Mouse (Mus musculus) ovary, postnatal 36 days (tissue): Measurements from ENCODE around the gene 4921539E11Rik.

Experiments used
- DNase-seq: peaks from one replicate; pipeline ENCODE4 v3.0.0; 2022; ENCODE audit warnings: low spot score, mixed read lengths

Gene 4921539E11Rik

GRCm38 (mm10) chr4:103232156-103232555, 58.5 kb downstream of the 4921539E11Rik start:
- no peak for DNase-seq

GRCm38 (mm10) chr4:103222854-103223253, 67.8 kb downstream of the 4921539E11Rik start:
- no peak for DNase-seq

GRCm38 (mm10) chr4:103221789-103222188, 68.9 kb downstream of the 4921539E11Rik start:
- DNase-seq: no peak

- DNase-seq: no peak
Measured at GRCm38 (mm10) chr4:103219011-103219410, 71.7 kb downstream of the 4921539E11Rik start.

- no peak for DNase-seq
Measured at GRCm38 (mm10) chr4:103216046-103216445, 74.6 kb downstream of the 4921539E11Rik start.

GRCm38 (mm10) chr4:103214925-103215820, 75.5 kb downstream of the 4921539E11Rik start, which contains the start of gene Slc35d1:
TSS of gene Slc35d1 (minus strand) at chr4:103215164.
- DNase-seq: peak; percentile 80

- peak; percentile 73 for DNase-seq
Measured at GRCm38 (mm10) chr4:103214498-103214924, 76.2 kb downstream of the 4921539E11Rik start.

- DNase-seq: peak; percentile 5
Measured at GRCm38 (mm10) chr4:103213859-103214497, 76.7 kb downstream of the 4921539E11Rik start.

GRCm38 (mm10) chr4:103208553-103208952, 82.1 kb downstream of the 4921539E11Rik start:
- DNase-seq: no peak

GRCm38 (mm10) chr4:103203646-103204045, 87.0 kb downstream of the 4921539E11Rik start:
- no peak for DNase-seq

GRCm38 (mm10) chr4:103200046-103200445, 90.6 kb downstream of the 4921539E11Rik start:
- DNase-seq: no peak

GRCm38 (mm10) chr4:103199086-103199485, 91.6 kb downstream of the 4921539E11Rik start:
- DNase-seq: no peak

- no peak for DNase-seq
Measured at GRCm38 (mm10) chr4:103197401-103197800, 93.3 kb downstream of the 4921539E11Rik start.

- DNase-seq: no peak
Measured at GRCm38 (mm10) chr4:103192421-103192820, 98.2 kb downstream of the 4921539E11Rik start.

- no peak for DNase-seq
Measured at GRCm38 (mm10) chr4:103188786-103189640, 101.7 kb downstream of the 4921539E11Rik start.
